Mouse (Mus musculus): ENCODE results near the gene Sertad1. TPM values are rescaled to one million over a fixed set of nuclear protein-coding genes. Genes with fewer than 3 reads are reported as not detected.
A peak's percentile ranks its signal among the peaks of the same experiment; 100 is the strongest.

Sertad1 gene
- polyA plus RNA-seq (2015; fragmentation: Nextera tagmentation; extraction: Ambion mirVana) = 18.3 and 18.5 TPM in 2 replicates

GRCm38 (mm10) chr7:27486770-27487697 is at the start of gene Sertad1:
Gene Sertad1, plus strand, starts transcription at chr7:27486910.
- Histone ChIP-seq H3K27ac (ENCODE audit: low read depth) (peak within 1 kb of the TSS; percentile 98), H3K9me3 (ENCODE audit: low read length) (no peaks in the 10 kb centered on the region), H3K4me3 (ENCODE audit: low read depth, low read length) (peak within 1 kb of the TSS; percentile 91), H3K27me3 (ENCODE audit: insufficient read depth, low read length) (no peaks in the 10 kb centered on the region), H3K4me1 (ENCODE audit: insufficient read depth) (peaks cover 48% of the 10 kb centered on the region), H3K36me3 (replicated peaks; ENCODE audit: insufficient read depth, low read length) (peaks cover 12% of the 10 kb centered on the region), H3K4me2 (ENCODE audit: low read depth, low read length) (peak within 1 kb of the TSS; percentile 92), H3K9ac (replicated peaks) (peak within 1 kb of the TSS; percentile 83)
- ATAC-seq (peak; percentile 84), DNase-seq (peak; percentile 100)
- TF ChIP-seq CTCF (IDR thresholded peaks at IDR 0.05; ENCODE audit: low read depth) (peak; percentile 69), EP300 (IDR thresholded peaks at IDR 0.05; ENCODE audit: low read depth) (peak; percentile 19; the same call in 1 of the 2 replicates)
- 2% methylated on average over 69 of the region's 80 CpGs for WGBS (ENCODE audit: insufficient replicate concordance)

- H3K36me3 ChIP-seq (replicated peaks; ENCODE audit: insufficient read depth, low read length) = no peaks in the 10 kb centered on the region
- TF ChIP-seq CTCF (IDR thresholded peaks at IDR 0.05; ENCODE audit: low read depth) (peak; percentile 80), EP300 (IDR thresholded peaks at IDR 0.05; ENCODE audit: low read depth) (no peak)
- DNase-seq = peak; percentile 64
- peaks cover 5% of the 10 kb centered on the region; the same call in 1 of the 2 replicates for H3K9me3 ChIP-seq (ENCODE audit: low read length)
- no peak overlapping the region for H3K4me2 ChIP-seq (ENCODE audit: low read depth, low read length)
- H3K27ac ChIP-seq (ENCODE audit: low read depth) = no peak overlapping the region
- H3K4me1 ChIP-seq (ENCODE audit: insufficient read depth) = no peaks in the 10 kb centered on the region
- WGBS (ENCODE audit: insufficient replicate concordance) = 51% methylated on average over 5 of the region's 5 CpGs
- ATAC-seq = no peak
- H3K4me3 ChIP-seq (ENCODE audit: low read depth, low read length) = no peak overlapping the region
- H3K9ac ChIP-seq (replicated peaks) = no peak overlapping the region
- peaks cover 26% of the 10 kb centered on the region for H3K27me3 ChIP-seq (ENCODE audit: insufficient read depth, low read length)
Observed at GRCm38 (mm10) chr7:27437544-27437943, 49.2 kb upstream of the Sertad1 start.

- TF ChIP-seq EP300 (IDR thresholded peaks at IDR 0.05; ENCODE audit: low read depth) (no peak), CTCF (IDR thresholded peaks at IDR 0.05; ENCODE audit: low read depth) (peak; percentile 61)
- H3K27me3 ChIP-seq (ENCODE audit: insufficient read depth, low read length) = peaks cover 12% of the 10 kb centered on the region
- 77% methylated on average over 4 of the region's 4 CpGs for WGBS (ENCODE audit: insufficient replicate concordance)
- no peak overlapping the region for H3K27ac ChIP-seq (ENCODE audit: low read depth)
- no peak overlapping the region for H3K4me2 ChIP-seq (ENCODE audit: low read depth, low read length)
- H3K36me3 ChIP-seq (replicated peaks; ENCODE audit: insufficient read depth, low read length) = no peaks in the 10 kb centered on the region
- no peaks in the 10 kb centered on the region for H3K4me1 ChIP-seq (ENCODE audit: insufficient read depth)
- no peak for ATAC-seq
- peaks cover 5% of the 10 kb centered on the region; the same call in 1 of the 2 replicates for H3K9me3 ChIP-seq (ENCODE audit: low read length)
- no peak for DNase-seq
- no peak overlapping the region for H3K4me3 ChIP-seq (ENCODE audit: low read depth, low read length)
- H3K9ac ChIP-seq (replicated peaks) = no peak overlapping the region
Observed at GRCm38 (mm10) chr7:27440014-27440413, 46.7 kb upstream of the Sertad1 start.

GRCm38 (mm10) chr7:27446051-27446450 is 40.7 kb upstream of the Sertad1 start:
- Histone ChIP-seq H3K4me2 (ENCODE audit: low read depth, low read length) (peak overlapping the region; percentile 80), H3K36me3 (replicated peaks; ENCODE audit: insufficient read depth, low read length) (no peaks in the 10 kb centered on the region), H3K27me3 (ENCODE audit: insufficient read depth, low read length) (peaks cover 23% of the 10 kb centered on the region), H3K27ac (ENCODE audit: low read depth) (no peak overlapping the region), H3K4me1 (ENCODE audit: insufficient read depth) (peaks cover 34% of the 10 kb centered on the region), H3K9ac (replicated peaks) (peak overlapping the region; percentile 55), H3K4me3 (ENCODE audit: low read depth, low read length) (peak overlapping the region; percentile 42; the same call in 1 of the 2 replicates), H3K9me3 (ENCODE audit: low read length) (no peaks in the 10 kb centered on the region)
- WGBS (ENCODE audit: insufficient replicate concordance) = 18% methylated on average over 18 of the region's 18 CpGs
- DNase-seq (no peak), ATAC-seq (no peak)
- no peak for TF ChIP-seq CTCF (IDR thresholded peaks at IDR 0.05; ENCODE audit: low read depth)

GRCm38 (mm10) chr7:27446521-27447418 is 39.9 kb upstream of the Sertad1 start:
- ATAC-seq (0 out of 2 replicates have a peak, but pooled peaks have one; percentile 1), DNase-seq (peak; percentile 46)
- Histone ChIP-seq H3K9me3 (ENCODE audit: low read length) (no peaks in the 10 kb centered on the region), H3K4me3 (ENCODE audit: low read depth, low read length) (peak overlapping the region; percentile 42), H3K4me1 (ENCODE audit: insufficient read depth) (peaks cover 36% of the 10 kb centered on the region), H3K4me2 (ENCODE audit: low read depth, low read length) (peak overlapping the region; percentile 80), H3K27ac (ENCODE audit: low read depth) (no peak overlapping the region), H3K27me3 (ENCODE audit: insufficient read depth, low read length) (peaks cover 23% of the 10 kb centered on the region), H3K36me3 (replicated peaks; ENCODE audit: insufficient read depth, low read length) (no peaks in the 10 kb centered on the region), H3K9ac (replicated peaks) (peak overlapping the region; percentile 55)
- 19% methylated on average over 21 of the region's 53 CpGs for WGBS (ENCODE audit: insufficient replicate concordance)
- TF ChIP-seq CTCF (IDR thresholded peaks at IDR 0.05; ENCODE audit: low read depth) (no peak), EP300 (IDR thresholded peaks at IDR 0.05; ENCODE audit: low read depth) (no peak)

Measured in liver, postnatal 0 days (tissue).